In the genomic region with DNA sequence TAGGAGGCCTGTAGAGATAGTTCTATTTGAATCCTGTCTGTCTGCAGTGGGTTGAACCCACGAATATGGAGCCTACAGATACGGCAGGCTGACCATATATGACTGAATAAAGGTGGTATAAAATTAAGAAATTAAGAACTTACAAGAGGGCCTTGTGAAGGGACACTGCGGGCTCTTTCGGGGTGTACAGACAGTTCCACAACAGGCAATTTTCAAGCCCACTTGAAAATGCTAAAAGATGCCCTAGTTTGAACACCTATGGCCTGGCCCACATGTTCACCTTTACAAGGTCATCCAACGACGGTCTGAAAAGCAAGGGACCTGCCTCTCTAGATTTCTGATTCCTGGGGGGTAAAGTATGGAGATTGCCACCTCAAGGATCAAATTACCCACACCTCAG, we compare ENCODE assay signal across 19 mouse cellular contexts.
DNase-seq lines count a peak whose midpoint lies in the region; ATAC-seq lines count a peak whose summit lies in the region.
"Had no signal": no experiment of that assay in that cellular context is flagged by ENCODE, and none has a peak within 500 bp of the region (broad histone marks: within the 10 kb centered on the region; RNA-seq: fewer than 3 reads in every experiment).

No protein-coding gene starts in this region.

- no peak overlapping the region for H3K27ac ChIP-seq in midbrain, embryonic 11.5 days (ENCODE audit: low read depth, low read length)
- H3K27ac ChIP-seq in midbrain, embryonic 10.5 days (replicated peaks), result no peak overlapping the region

- no peaks in the 10 kb centered on the region for H3K36me3 ChIP-seq in midbrain, embryonic 11.5 days (ENCODE audit: control insufficient read depth, insufficient read depth, low read length)
- no peaks in the 10 kb centered on the region for H3K36me3 ChIP-seq in midbrain, embryonic 10.5 days
- H3K36me3 ChIP-seq: G1E had no signal

- DNase-seq in heart, adult 11 months, result peak; percentile 65
- DNase-seq in heart, postnatal 4 days, result no peak
- DNase-seq in midbrain, embryonic 11.5 days (ENCODE audit: low spot score, missing footprints), result peak; percentile 57
- DNase-seq in midbrain, embryonic 10.5 days (ENCODE audit: low spot score), result no peak
- DNase-seq: adrenal gland, adult 2 months; adrenal gland, adult 8-10 months; adrenal gland, postnatal 10 days; adrenal gland, postnatal 14 days; adrenal gland, postnatal 25 days; adrenal gland, postnatal 36 days; B cell, adult 2 months; cerebellum, adult 11 months; cerebellum, adult 11-12 months; cerebellum, adult 18-20 months had no signal

- no peak for ATAC-seq in midbrain, embryonic 11.5 days (ENCODE audit: low FRiP score)
- ATAC-seq: activated CD4-positive, CD25-positive, alpha-beta regulatory T cell, adult 4 months; CD4-positive, CD25-positive, alpha-beta regulatory T cell, adult 4 months; Patski had no signal

- no peak overlapping the region for H3K9ac ChIP-seq in midbrain, embryonic 11.5 days (ENCODE audit: low read length)

- no peak overlapping the region for H3K4me3 ChIP-seq in midbrain, embryonic 11.5 days (ENCODE audit: low read depth, low read length)
- no peak overlapping the region for H3K4me3 ChIP-seq in midbrain, embryonic 10.5 days

- no peaks in the 10 kb centered on the region for H3K27me3 ChIP-seq in midbrain, embryonic 11.5 days (ENCODE audit: control insufficient read depth, insufficient read depth, low read length)
- H3K27me3 ChIP-seq in midbrain, embryonic 10.5 days (ENCODE audit: low read depth, poor library complexity, severe bottlenecking), result no peaks in the 10 kb centered on the region
- H3K27me3 ChIP-seq: CH12.LX, Patski had no signal

- no peaks in the 10 kb centered on the region for H3K9me3 ChIP-seq in midbrain, embryonic 11.5 days (ENCODE audit: control insufficient read depth, low read length)
- H3K9me3 ChIP-seq in midbrain, embryonic 10.5 days (replicated peaks), result no peaks in the 10 kb centered on the region

- H3K4me2 ChIP-seq in midbrain, embryonic 11.5 days, result no peak overlapping the region

- 92% methylated on average over 6 of the region's 6 CpGs for WGBS in midbrain, embryonic 11.5 days
- 89% methylated on average over 6 of the region's 6 CpGs for WGBS in midbrain, embryonic 10.5 days

- H3K4me1 ChIP-seq in midbrain, embryonic 11.5 days (ENCODE audit: control insufficient read depth, insufficient read depth, low read length), result no peaks in the 10 kb centered on the region
- H3K4me1 ChIP-seq in midbrain, embryonic 10.5 days, result no peaks in the 10 kb centered on the region

Comparison
In these comparisons a context has a peak if more than half of its experiments do, and no peak if none do; other contexts are left out.
1. DNase-seq: peak in heart, adult 11 months (single experiment) and midbrain, embryonic 11.5 days (single experiment); none in heart, postnatal 4 days (single experiment) and midbrain, embryonic 10.5 days (single experiment).